Comparison of ENCODE assay signal across 9 mouse cellular contexts in the genomic region with DNA sequence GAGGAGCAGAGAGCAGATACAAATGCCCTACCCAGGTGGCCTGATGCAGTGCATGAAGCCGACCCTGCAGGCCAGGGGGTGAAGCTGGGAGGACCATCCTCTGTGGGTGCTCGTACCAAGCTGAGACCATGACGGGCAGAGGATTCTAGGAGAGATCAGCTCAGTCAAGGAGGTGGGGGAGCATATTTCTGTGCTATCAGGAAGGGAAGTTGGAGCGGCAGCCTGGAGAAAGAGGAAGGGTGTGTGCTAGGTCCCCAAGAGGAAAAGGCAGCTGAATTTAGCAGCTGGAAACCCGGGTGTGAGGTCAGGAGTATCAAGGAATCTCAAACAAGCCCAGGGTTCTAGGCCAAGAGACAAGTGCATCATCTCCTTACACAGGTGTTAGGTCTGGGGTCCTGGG. TPM values are rescaled to one million over a fixed set of nuclear protein-coding genes. Genes with fewer than 3 reads are reported as not detected.
DNase-seq lines count a peak whose midpoint lies in the region; ATAC-seq and TF ChIP-seq lines count a peak whose summit lies in the region.
"Had no signal": no experiment of that assay in that cellular context is flagged by ENCODE, and none has a peak within 500 bp of the region (broad histone marks: within the 10 kb centered on the region; RNA-seq: fewer than 3 reads in every experiment).

No protein-coding gene starts in this region.

- no peak for DNase-seq in lung, adult 2 months
- DNase-seq in lung, postnatal 4 days = no peak
- DNase-seq in limb, embryonic 10.5 days (ENCODE audit: low spot score) = no peak
- DNase-seq in layer of hippocampus, adult 9-10 months (ENCODE audit: low spot score) = no peak
- DNase-seq in urinary bladder, postnatal 25 days (ENCODE audit: low spot score) = no peak

- no peaks in the 10 kb centered on the region for H3K9me3 ChIP-seq in heart, embryonic 13.5 days
- no peaks in the 10 kb centered on the region for H3K9me3 ChIP-seq in limb, embryonic 10.5 days (replicated peaks)
- H3K9me3 ChIP-seq in neural tube, embryonic 15.5 days (replicated peaks) = no peaks in the 10 kb centered on the region
- H3K9me3 ChIP-seq: G1E had no signal

- peak overlapping the region; percentile 33 for H3K9ac ChIP-seq in heart, embryonic 13.5 days
- no peak overlapping the region for H3K9ac ChIP-seq in neural tube, embryonic 15.5 days (replicated peaks)

- 33% methylated on average over 5 of the region's 5 CpGs for whole genome bisulfite sequencing in lung, adult 2 months
- WGBS in heart, embryonic 13.5 days = 44% methylated on average over 5 of the region's 5 CpGs
- 65% methylated on average over 5 of the region's 5 CpGs for WGBS in limb, embryonic 10.5 days
- 80% methylated on average over 5 of the region's 5 CpGs for WGBS in neural tube, embryonic 15.5 days

- H3K4me2 ChIP-seq in heart, embryonic 13.5 days = peak overlapping the region; percentile 94
- H3K4me2 ChIP-seq in neural tube, embryonic 15.5 days = peak overlapping the region; percentile 91

- peak overlapping the region; percentile 42 for H3K4me3 ChIP-seq in lung, adult 2 months (replicated peaks; ENCODE audit: extremely low read depth, low read depth, low read length)
- peak overlapping the region; percentile 78 for H3K4me3 ChIP-seq in heart, embryonic 13.5 days
- no peak overlapping the region for H3K4me3 ChIP-seq in limb, embryonic 10.5 days
- H3K4me3 ChIP-seq in neural tube, embryonic 15.5 days (replicated peaks) = no peak overlapping the region
- H3K4me3 ChIP-seq: erythroblast, embryonic 14.5 days had no signal

- H3K4me1 ChIP-seq in lung, adult 2 months (ENCODE audit: control insufficient read depth, insufficient read depth, low read length) = peaks cover 29% of the 10 kb centered on the region
- H3K4me1 ChIP-seq in heart, embryonic 13.5 days = peaks cover 65% of the 10 kb centered on the region
- peaks cover 61% of the 10 kb centered on the region for H3K4me1 ChIP-seq in limb, embryonic 10.5 days
- H3K4me1 ChIP-seq in neural tube, embryonic 15.5 days = peaks cover 72% of the 10 kb centered on the region

- ATAC-seq in heart, embryonic 13.5 days (ENCODE audit: extremely low read depth, insufficient number of reproducible peaks, low FRiP score, low TSS enrichment) = no peak
- ATAC-seq in neural tube, embryonic 15.5 days (ENCODE audit: low FRiP score) = no peak

- H3K27me3 ChIP-seq in heart, embryonic 13.5 days (replicated peaks) = peaks cover 26% of the 10 kb centered on the region
- peaks cover 53% of the 10 kb centered on the region for H3K27me3 ChIP-seq in limb, embryonic 10.5 days (ENCODE audit: low read depth, poor library complexity, severe bottlenecking)
- H3K27me3 ChIP-seq in neural tube, embryonic 15.5 days (replicated peaks) = peaks cover 20% of the 10 kb centered on the region

- no peak for TF ChIP-seq CTCF in lung, adult 2 months (IDR thresholded peaks at IDR 0.05; ENCODE audit: insufficient read depth, low read length)

- 0 out of 2 replicates have a peak overlapping the region, but pooled peaks have one; percentile 8 for H3K27ac ChIP-seq in heart, embryonic 13.5 days (replicated peaks)
- H3K27ac ChIP-seq in limb, embryonic 10.5 days = 0 out of 2 replicates have a peak overlapping the region, but pooled peaks have one; percentile 25
- H3K27ac ChIP-seq in neural tube, embryonic 15.5 days (replicated peaks) = no peak overlapping the region

- TF ChIP-seq POLR2A in lung, adult 2 months (IDR thresholded peaks at IDR 0.05; ENCODE audit: borderline replicate concordance, extremely low read depth, low read depth, low read length) = no peak

- peaks cover 5% of the 10 kb centered on the region; the same call in 1 of the 2 replicates for H3K36me3 ChIP-seq in heart, embryonic 13.5 days
- no peaks in the 10 kb centered on the region for H3K36me3 ChIP-seq in limb, embryonic 10.5 days
- no peaks in the 10 kb centered on the region for H3K36me3 ChIP-seq in neural tube, embryonic 15.5 days
- H3K36me3 ChIP-seq: G1E had no signal

RNA-seq across cellular contexts. Expression of a gene that starts 59.6 kb away (rescaled TPM):
- polyA plus RNA-seq in lung, adult 2 months (2012; rRNA removed) = 18.4 and 20.0 TPM in 2 replicates
- polyA plus RNA-seq in heart, embryonic 13.5 days (2015; fragmentation: Nextera tagmentation; extraction: Ambion mirVana) = 16.0 and 16.1 TPM in 2 replicates
- polyA plus RNA-seq in limb, embryonic 10.5 days (2016; fragmentation: Nextera tagmentation; extraction: Ambion mirVana) = 29.4 and 33.3 TPM in 2 replicates
- 41.5 and 43.3 TPM in 2 replicates for polyA plus RNA-seq in neural tube, embryonic 15.5 days (2015; fragmentation: Nextera tagmentation; extraction: Ambion mirVana)

Comparison
In these comparisons a context has a peak if more than half of its experiments do, and no peak if none do; other contexts are left out.
1. H3K4me3 ChIP-seq: peak in lung, adult 2 months (single experiment) and heart, embryonic 13.5 days (single experiment); none in limb, embryonic 10.5 days (single experiment) and neural tube, embryonic 15.5 days (single experiment).